Mouse (Mus musculus) right cerebral cortex, adult 2 months (tissue): Measurements from ENCODE around the gene Serpinf2.
A peak's percentile ranks its signal among the peaks of the same experiment; 100 is the strongest.
"Not testable (repeated sequence)": the region's sequence is repeated elsewhere in the genome, so short reads cannot be mapped to it uniquely, and the experiment has no call there.

Experiments used
- DNase-seq, 2 experiments: peaks; one replicate each; pipeline ENCODE4 v3.0.0; 2021 to 2022; ENCODE audit warnings: low spot score in 2 of 2

Serpinf2 gene

DNA sequence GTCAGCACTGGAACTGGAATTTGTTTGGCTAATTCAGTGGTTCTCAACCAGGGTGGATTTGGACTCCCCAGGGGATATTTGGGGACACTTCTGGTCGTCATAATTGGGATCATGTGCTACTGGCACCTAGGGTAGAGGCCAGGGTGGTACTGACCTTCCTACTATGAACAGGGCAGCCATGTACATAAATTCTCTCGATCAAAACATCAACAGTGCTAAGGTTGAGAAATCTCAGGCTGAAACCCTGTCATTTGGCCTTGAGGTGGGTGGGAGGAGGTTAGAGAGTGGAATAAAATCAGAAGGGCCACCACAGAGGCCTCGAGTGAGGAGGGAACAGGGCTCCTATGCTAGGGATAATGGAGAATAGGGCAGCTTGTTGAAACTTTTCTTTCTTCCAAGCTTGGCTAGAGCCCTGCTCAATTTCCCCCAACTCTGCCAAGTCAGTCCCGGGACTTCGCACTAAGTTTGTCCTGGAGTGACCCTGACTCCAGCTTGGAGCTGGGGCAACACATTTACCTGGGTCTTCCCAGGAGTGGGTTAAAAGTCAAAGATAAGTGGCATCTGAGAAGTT, 19.8 kb upstream of the Serpinf2 start:
- DNase-seq = no peak

DNA sequence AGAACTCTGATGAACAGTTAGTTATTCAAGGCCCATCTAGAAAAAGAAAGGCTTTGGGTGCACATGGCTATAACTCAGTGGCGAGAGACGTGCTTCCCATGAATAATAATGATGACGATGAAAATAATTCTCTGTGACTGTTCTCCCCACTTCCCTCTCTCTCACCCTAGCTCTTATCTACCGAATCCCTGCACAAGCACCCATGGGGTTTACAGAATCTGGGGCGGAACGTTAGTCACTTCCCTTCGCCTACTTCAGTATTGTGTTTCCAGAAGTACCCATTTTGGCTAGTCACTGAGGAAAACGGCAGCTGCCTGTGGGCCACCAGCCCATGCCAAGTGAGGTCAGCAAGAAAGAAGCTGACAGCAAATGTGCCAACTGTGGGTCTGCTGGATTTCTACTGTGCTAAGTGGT, 19.2 kb upstream of the Serpinf2 start:
- DNase-seq = no peak

DNA sequence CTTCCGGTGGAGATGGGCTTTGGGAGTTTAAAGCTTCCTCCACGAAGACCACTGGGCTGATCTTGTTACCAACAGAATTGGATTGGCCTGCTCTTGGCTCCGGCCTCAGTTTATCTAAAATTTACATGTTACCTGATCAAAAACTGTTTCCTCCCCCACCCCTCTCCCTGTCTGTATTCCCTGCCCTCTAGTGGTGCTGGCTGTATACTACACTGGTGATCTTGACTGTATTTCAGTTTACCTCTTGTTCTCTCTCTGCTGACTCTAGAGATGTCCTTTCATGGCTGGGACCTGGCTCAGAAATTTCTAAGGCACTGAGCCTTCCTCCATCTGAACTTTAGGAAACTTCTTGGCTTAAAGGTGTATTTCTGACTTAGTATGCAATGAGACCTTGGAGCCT, 18.8 kb upstream of the Serpinf2 start:
- DNase-seq = peak in 1 of 2 experiments; percentile 55

DNA sequence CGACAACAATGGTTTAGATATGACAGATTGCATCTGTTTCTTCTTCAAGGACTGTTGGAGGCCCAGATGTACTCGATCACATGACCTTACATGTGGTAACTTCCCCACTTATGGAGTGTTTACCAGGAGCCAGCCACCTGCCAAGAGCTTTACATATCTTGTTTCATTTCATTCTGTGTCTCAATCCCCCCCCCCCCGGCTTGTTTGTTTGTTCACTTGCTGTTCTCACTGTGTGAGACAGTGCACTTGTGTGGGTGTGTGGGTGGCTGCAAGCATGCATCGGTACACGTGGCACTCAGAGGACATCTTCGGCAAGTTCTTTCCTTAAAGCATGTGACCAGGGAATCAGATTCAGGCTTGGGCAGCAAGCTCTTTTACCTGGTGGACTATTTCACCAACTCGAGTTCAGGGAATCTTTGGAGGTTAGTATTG, 17.1 kb upstream of the Serpinf2 start:
- DNase-seq = no peak

DNA sequence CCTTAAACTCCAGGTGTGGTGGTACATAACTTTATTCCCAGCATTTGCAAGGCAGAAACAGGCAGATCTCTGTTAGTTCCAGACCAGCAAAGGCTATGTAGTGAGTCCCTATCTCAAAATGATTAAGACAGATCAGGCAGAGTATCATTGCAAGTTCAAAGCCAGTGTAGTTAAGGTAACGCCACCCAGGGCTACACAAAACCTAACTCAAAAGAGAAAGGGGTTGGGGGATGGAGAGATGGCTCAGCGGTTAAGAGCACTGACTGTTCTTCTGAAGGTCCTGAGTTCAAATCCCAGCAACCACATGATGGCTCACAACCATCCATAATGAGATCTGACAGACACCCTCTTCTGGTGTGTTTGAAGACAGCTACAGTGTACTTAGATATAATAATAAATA, 16.6 kb upstream of the Serpinf2 start:
- DNase-seq = not testable (repeated sequence)

DNA sequence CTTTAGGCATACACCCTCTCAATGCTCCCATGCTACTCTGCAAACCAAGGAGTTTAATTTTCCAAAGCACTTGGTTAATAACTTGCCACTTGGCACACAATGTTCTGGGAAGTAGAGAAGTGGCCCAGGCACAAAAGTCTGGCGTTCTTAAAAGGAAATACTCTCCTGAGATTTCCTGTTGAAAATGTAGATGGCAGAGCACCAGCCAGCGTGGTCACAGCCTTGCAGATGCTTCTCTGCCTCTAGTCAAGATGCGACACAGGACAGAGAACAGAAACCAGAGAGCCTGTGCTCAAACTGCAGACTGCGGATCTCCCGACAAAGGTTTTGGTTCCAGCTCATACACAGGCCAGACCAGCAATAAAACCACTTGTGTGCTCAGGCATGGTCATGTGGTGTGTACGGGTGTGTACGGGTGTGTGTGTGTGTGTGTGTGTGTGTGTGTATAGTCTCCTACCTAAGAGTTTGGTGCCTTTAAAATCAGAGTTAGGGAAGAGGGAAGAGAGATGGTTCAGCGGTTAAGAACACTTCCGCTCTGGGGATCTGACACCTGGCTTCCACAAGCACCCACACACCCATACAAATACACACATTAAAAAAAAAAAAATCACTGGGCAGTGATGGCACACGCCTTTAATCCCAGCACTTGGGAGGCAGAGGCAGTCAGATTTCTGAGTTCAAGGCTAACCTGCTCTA, 15.8 kb upstream of the Serpinf2 start:
- DNase-seq = no peak

DNA sequence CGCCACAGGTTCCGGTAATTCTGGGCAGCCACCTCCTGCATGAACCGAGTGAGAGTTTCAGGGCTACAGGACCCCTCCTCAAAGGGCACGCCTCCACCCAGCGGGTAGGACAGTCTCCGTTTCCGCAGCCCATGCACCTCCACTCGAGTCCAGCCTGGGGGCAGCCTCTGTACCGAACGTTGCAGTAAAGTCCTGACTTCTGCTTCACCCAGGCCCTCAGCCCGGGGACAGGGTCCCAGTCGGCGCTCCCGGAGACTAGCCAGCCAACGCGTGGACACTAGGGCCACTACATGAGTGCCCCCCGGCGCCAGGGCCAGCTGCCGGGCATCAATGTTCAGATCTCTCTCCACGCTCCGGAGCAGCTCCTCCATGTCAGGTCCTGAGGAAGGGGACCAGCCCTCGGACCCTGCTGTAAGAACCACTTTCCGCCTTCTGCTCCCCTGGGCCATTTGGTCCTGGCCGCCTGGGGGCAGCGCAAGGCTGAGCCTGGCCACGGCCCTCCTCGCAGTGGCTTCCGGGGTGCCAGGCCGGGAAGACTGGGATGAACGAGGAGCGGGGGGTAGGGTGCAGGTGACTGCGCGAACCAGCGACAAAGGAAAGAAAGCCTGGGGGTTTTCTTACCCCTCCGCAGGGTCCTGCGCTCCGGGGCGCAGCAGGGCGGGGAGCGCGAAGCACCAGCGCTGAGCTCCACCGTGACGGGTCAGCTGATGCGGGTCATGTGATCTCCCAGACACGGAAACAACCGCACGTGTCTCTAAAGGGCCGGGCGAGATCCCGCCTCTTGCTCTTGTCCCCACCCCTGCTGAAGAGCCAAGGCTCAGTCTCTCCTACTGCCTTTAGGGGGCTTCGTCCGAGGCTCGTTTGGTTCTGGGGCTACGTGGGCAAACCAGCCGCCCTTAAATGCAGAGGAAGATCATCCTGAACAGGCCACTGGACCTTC, 14.9 kb upstream of the Serpinf2 start, which contains the start of gene Wdr81:
Gene Wdr81 (minus strand): TSS at position 727 of the 940 bp plus-strand sequence.
- peak; percentile 87 to 92 for DNase-seq

DNA sequence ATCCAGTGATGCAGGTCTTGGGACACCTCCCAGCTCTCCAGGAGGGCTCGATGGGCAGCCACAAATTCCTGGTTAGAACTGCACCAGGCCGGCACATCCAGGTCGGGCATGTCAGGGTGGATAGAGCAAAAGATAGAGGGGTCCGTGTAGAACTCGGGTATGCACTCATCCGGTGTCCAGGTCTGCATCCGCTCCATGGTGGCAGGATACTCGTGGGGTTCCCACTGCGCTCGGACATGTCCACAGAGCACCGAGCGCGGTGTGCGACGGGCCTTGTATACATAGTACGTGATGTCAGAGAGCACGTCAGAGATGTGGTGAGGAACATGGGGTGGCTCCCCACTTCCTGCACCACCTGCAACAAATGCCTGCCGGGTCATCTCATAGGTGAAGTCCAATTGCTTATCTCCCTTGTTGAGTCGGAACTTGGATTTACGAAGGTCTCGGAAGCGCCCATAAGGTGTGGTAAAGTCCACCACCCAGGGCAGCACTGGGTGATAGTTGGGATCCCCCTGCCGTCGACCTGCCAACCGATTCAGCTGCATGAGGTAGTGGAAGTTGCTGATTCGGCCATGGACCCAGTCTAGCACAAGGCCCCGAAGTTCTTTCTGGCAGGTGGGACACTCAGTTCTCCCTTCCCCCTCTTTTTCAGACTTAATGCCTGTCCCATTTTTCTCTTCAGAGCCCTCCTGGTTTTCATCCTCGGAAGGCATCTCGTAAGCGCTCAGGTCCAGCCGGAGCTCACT, 13.6 kb upstream of the Serpinf2 start:
- DNase-seq = no peak

DNA sequence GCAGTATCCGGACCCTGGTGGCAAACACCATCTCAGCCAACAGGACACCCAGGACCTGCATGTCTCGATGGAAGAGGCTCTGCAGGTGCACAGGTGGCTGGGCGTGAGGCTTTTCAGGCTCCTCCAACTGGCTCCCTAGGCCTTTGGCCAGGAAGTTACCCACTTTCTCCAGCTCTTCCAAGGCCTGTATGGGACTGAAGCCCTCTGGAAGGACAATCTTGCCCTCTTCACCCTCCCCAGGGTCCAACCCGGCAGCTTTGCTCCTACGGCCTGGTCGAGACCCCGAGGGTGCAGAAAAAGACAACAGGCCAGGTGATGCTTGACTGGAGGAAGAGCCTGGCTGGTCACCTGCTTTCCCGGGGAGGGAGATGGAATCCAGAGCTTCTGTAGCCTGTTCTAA, 12.7 kb upstream of the Serpinf2 start:
- no peak for DNase-seq

DNA sequence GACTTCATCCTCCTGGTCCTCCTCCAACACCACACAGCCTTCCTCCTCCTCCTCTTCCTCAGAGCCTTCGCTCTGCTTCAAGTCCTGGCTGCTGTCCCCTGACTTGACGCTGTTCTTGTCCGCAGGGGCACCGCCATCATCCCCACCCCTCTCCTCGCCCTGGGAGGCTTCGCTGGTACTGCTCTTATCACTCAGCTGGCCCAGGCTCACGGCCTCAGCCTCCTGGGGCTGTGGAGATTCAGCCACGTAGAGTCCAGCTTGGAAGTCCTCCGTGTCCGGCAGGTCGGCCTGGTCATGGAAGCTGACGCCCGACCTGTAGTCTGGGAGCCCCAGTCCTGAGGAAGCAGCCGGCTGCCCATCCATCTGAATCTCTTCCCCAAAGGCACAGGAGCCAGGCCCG, 11.5 kb upstream of the Serpinf2 start:
- no peak for DNase-seq

DNA sequence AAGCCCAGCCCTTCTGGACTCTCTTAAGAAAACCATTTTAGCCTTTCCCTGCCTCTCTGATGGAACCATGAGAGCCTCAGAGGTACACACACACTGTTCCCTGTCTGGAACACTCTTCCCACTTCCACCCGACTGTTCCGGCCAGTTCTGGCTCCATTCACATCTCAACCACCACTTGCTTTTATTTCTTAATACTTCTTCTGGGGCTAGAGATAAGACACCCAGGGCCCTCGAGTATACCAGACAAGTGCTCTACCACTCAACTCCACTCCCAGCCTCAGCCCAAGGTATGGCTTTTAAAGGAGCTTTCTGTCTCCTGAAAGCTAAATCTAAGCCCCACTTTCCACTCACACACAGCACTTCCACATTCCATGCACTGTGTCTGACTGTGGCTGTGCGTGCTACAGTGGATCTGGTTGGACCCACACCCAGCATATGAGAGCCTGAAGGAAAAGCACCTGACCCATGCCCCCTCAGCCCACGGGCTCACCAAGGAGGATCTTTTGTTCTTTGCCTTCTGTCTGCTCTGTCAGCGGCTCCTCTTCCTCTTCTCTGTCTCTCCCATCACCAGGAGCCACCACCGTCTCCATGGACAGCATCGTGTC, 11.0 kb upstream of the Serpinf2 start:
- DNase-seq = no peak

DNA sequence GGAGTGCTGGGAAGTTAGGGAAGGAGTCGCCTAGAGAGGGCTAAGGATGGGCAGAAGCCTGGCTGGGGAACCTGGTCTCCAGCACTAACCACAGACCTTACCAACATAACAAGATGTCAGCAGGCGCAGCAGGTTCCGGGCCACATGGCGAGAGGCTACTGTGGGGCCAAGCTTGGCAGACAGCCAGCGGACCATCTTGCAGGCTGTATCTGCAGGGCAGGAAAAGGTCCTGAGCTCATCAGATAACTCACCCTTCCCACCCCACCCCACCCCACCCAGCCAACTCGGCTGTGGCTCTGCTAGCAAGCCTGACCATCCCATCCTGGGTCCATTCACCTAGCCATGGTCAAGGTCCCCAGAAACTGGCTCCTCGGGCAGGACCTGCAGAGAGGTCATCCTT, 10.3 kb upstream of the Serpinf2 start:
- no peak for DNase-seq

DNA sequence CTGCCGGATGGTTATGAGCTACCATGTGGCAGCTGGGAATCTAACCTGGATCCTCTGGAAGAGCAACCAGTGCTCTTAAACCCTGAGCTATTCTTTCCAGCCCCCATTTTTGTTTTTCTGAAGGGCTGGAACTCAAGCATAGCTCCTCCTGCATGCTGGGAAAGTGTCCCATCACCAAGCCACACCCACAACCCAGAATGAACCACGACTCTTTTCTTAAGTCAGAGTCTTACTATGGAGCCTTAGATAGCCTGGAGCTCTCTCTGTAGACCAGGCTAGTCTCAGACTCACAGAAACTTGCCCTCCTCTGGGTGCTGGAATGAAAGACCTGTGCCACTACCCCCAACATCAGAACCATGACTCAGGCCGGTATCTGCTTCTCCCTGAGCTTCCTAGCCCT, 9.2 kb upstream of the Serpinf2 start:
- DNase-seq = no peak

DNA sequence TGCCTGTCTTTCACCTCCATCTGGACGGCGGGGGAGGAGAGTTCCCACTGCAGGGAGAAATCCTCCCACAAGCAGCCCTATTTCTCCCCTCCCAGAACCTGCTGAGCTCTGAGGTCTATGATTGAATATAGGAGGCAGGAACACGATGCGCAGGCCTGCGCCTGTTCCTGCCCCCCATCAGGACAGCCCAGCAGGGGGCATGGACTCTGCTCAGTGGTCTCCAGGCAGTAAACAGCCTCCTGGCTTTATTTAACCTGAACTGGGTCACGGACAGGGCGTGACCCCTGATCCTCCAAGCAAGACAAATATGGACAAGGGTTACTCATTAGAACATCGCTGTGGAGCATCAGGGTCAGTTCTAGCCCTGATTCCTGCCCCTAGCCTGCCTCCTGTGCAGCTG, 4.3 kb upstream of the Serpinf2 start:
- no peak for DNase-seq

DNA sequence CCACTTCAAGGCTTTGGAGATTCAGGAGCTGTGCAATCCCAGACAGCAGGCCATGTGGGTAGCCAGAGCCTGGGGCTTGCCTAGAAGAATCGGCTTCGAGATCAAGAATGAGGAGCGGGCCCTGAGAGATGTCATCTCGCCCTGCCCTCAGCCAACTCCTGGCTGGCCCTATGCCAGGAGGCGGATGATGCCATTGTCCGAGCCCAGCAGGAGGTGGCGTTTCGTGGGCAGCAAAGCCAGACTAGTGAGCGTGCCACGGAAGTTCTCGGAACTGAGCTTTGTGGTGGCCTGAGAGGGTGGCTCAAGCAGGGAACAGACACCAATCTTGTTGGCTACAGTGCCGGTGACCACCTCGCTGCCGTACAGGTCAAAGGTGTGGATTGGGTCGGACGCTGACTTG, 2.2 kb upstream of the Serpinf2 start:
- no peak for DNase-seq

DNA sequence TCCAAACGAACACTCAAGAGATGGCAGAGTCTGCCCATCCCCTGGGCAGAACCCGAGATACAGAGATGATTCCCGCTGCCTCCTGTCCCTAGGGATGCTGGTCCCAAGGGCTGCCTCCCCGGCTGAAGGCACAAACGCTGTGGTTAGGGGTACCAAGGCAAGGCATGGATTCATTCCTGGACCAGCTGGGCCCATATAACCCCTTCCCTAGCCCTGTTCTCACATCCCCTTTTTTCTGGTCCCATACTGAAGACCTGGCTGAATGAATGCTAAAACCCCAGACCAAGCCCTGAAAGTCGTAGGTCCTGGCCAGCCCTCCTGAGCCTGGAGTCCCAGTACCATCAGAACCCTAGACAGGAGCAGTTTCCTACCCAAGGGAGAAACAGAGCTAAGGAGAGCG, 1.6 kb upstream of the Serpinf2 start:
- no peak for DNase-seq

DNA sequence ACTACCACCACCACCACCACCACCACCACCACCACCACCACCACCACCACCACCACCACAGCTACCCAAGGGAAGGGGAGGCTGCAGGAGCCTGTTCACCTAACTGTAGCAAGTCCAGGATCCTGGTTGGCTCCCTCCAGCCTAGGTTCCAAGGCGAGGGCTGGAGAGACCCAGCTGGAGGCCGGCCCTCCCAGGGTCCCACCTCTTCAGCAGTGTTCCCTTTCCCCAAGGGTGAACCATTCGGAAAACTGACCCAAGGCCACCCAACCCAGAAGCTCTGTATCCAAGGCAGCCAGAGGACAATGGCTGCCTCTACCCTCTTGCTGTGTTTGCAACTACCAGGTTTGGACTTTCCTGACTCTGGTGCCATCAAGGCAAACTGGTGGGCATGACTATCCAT, 560 bp upstream of the Serpinf2 start:
- no peak for DNase-seq

DNA sequence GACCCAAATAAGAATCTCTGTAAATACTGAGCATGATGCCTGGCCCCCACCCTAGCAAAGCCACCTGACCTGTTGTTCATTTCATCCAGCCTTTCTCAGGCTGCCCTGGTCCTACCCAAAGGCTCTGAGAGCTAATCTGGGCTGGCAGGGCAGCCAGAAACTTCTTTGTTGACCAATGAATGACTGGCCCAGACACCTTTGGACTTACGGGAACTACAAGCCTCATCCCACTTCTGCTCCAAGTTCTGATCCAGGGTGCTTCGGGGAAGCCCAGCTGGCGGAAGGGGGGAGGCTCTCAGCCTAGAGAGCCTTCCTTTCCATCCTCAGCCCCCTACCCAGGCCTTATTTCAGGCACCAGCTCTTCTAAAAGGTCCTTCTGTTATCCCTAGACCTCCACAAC, 587 bp downstream of the Serpinf2 start:
- no peak for DNase-seq

DNA sequence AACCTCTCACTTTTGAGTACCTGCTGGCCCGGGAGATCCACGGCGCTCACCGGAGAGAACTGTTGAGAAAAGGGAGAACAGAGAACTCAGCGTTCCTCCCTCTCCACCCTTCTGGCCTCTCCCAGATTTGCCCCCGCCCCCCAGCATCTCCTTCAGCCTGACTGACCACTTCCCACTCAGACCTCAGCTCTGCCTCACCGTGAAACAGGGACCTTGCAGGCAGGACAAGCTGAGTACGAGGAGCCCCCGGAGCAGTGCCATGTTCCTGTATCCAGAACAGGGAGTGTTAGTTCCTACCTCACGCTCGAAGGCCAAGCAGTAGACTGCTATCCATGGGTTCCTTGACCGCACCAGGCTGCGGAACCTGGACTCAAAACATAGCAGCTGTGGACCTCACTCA, 1.2 kb downstream of the Serpinf2 start:
- no peak for DNase-seq

DNA sequence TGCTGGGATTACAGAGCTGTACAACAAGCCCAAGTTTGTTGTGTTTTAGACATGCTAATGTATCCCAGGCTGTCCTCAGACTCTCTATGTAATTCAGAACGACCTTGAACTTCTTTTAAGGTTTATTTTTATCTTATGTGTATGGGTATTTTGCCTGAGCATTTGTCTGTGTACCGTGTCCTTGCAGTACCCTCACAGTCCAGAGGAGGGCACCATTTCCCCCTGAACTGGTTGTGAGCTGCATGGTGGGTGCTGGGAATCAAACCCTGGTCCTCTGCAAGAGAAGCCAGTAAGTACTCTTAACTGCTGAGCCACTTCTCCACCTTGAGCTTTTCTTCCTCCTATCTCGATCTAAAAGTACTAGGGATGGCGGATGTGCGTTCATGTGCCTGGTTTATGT, 5.3 kb downstream of the Serpinf2 start:
- no peak for DNase-seq

DNA sequence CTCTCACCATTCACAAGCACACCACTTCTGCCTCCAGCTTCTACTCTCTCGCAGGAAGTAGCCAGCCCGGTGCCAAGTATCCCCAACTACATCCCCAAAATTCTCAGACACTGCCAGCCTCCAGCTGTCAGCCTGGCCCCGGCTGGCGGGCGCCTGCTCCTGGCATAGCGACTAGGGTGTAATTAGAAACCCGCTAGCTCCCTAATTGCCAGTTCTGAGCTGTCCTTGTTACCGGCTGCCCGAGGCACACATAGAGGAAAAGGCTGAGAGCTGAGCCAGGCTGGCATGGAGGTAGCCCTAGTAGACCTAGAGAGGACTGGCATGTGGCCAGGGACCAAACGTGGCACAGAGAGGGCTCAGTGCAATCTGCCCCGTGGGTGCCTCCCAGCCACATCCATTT, 8.1 kb downstream of the Serpinf2 start:
- peak; percentile 59 to 66 for DNase-seq
